Mouse (Mus musculus): ENCODE data around the gene Rnf121.

DNA sequence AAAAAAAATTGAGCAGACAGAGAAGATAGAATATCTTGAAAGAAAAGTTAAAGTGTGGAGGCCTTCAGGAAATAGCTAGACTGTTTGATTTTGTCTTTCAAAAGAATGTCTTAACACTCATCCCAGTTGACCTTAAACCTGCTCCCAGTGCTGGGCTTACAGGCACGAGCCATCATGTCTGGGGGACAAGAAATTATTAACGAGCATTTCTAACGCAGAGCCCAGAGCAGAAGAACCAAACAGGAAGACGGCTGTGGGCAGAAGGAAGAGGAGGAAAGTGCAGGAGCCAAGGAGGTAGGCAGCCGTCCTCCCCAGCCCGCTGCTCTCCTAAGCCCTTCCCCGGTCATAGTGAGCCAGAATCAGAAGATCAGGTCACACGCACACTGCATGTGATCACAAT is 15.0 kb upstream of the Rnf121 start:
- TF ChIP-seq ZC3H11A (IDR thresholded peaks at IDR 0.05; ENCODE audit: borderline replicate concordance, low read depth, low read length) (no peak), ZNF384 (IDR thresholded peaks at IDR 0.05; ENCODE audit: low read depth, low read length) (no peak), CHD2 (IDR thresholded peaks at IDR 0.05; ENCODE audit: low read depth, low read length) (no peak)

Data from ES-E14 (cell line).